Mouse (Mus musculus): ENCODE results near the gene Tex28. TPM values are rescaled to one million over a fixed set of nuclear protein-coding genes. Genes with fewer than 3 reads are reported as not detected.

The Tex28 gene
- polyA plus RNA-seq, 1 experiment from 2014 or later = not detected

- Histone ChIP-seq H3K9me3 (ENCODE audit: control insufficient read depth, low read length) (no peaks in the 10 kb centered on the region), H3K4me3 (ENCODE audit: low read depth, low read length) (peak overlapping the region; percentile 18; the same call in 1 of the 2 replicates), H3K27ac (replicated peaks) (no peak overlapping the region), H3K27me3 (ENCODE audit: control insufficient read depth, insufficient read depth, low read length) (no peaks in the 10 kb centered on the region), H3K9ac (ENCODE audit: low read length) (peak overlapping the region; percentile 31; the same call in 1 of the 2 replicates), H3K4me2 (replicated peaks; ENCODE audit: low read depth) (peak overlapping the region; percentile 25; the same call in 1 of the 2 replicates), H3K36me3 (ENCODE audit: control insufficient read depth, insufficient read depth, low read length) (no peaks in the 10 kb centered on the region), H3K4me1 (replicated peaks; ENCODE audit: control insufficient read depth, insufficient read depth) (no peaks in the 10 kb centered on the region)
- ATAC-seq (ENCODE audit: low FRiP score, low TSS enrichment) (peak; percentile 84), DNase-seq (ENCODE audit: low spot score) (peak; percentile 64)
- WGBS = 15% methylated on average over 10 of the region's 10 CpGs
- TF ChIP-seq EP300 (optimal IDR thresholded peaks at IDR 0.05) = no peak
- TF ChIP-seq CTCF (IDR thresholded peaks at IDR 0.05; ENCODE audit: low read depth) = peak; percentile 76
Measured at GRCm38 (mm10) chrX:74115511-74115910, 52.1 kb downstream of the Tex28 start.

- H3K27me3 ChIP-seq (ENCODE audit: control insufficient read depth, insufficient read depth, low read length) = no peaks in the 10 kb centered on the region
- no peak for DNase-seq (ENCODE audit: low spot score)
- no peaks in the 10 kb centered on the region for H3K4me1 ChIP-seq (replicated peaks; ENCODE audit: control insufficient read depth, insufficient read depth)
- TF ChIP-seq EP300 (optimal IDR thresholded peaks at IDR 0.05) (no peak), CTCF (IDR thresholded peaks at IDR 0.05; ENCODE audit: low read depth) (no peak)
- H3K36me3 ChIP-seq (ENCODE audit: control insufficient read depth, insufficient read depth, low read length) = no peaks in the 10 kb centered on the region
- no peak overlapping the region for H3K4me2 ChIP-seq (replicated peaks; ENCODE audit: low read depth)
- H3K27ac ChIP-seq (replicated peaks) = no peak overlapping the region
- H3K4me3 ChIP-seq (ENCODE audit: low read depth, low read length) = no peak overlapping the region
- ATAC-seq (ENCODE audit: low FRiP score, low TSS enrichment) = no peak
- H3K9me3 ChIP-seq (ENCODE audit: control insufficient read depth, low read length) = no peaks in the 10 kb centered on the region
- no peak overlapping the region for H3K9ac ChIP-seq (ENCODE audit: low read length)
Measured at GRCm38 (mm10) chrX:74114036-74114435, 53.6 kb downstream of the Tex28 start.

- no peaks in the 10 kb centered on the region for H3K27me3 ChIP-seq (ENCODE audit: control insufficient read depth, insufficient read depth, low read length)
- no peak for DNase-seq (ENCODE audit: low spot score)
Measured at GRCm38 (mm10) chrX:74108747-74109146, 58.9 kb downstream of the Tex28 start.

GRCm38 (mm10) chrX:74105916-74106315 lies 61.7 kb downstream of the Tex28 start:
- Histone ChIP-seq H3K4me1 (replicated peaks; ENCODE audit: control insufficient read depth, insufficient read depth) (no peaks in the 10 kb centered on the region), H3K9me3 (ENCODE audit: control insufficient read depth, low read length) (no peaks in the 10 kb centered on the region), H3K4me2 (replicated peaks; ENCODE audit: low read depth) (no peak overlapping the region), H3K4me3 (ENCODE audit: low read depth, low read length) (no peak overlapping the region), H3K27me3 (ENCODE audit: control insufficient read depth, insufficient read depth, low read length) (no peaks in the 10 kb centered on the region), H3K36me3 (ENCODE audit: control insufficient read depth, insufficient read depth, low read length) (no peaks in the 10 kb centered on the region), H3K27ac (replicated peaks) (no peak overlapping the region), H3K9ac (ENCODE audit: low read length) (no peak overlapping the region)
- WGBS = 47% methylated on average over 2 of the region's 2 CpGs
- ATAC-seq (ENCODE audit: low FRiP score, low TSS enrichment) (no peak), DNase-seq (ENCODE audit: low spot score) (no peak)
- TF ChIP-seq EP300 (optimal IDR thresholded peaks at IDR 0.05) (no peak), CTCF (IDR thresholded peaks at IDR 0.05; ENCODE audit: low read depth) (no peak)

More at GRCm38 (mm10) chrX:74108747-74109146, 58.9 kb downstream of the Tex28 start:
- no peak overlapping the region for H3K9ac ChIP-seq (ENCODE audit: low read length)
- ATAC-seq (ENCODE audit: low FRiP score, low TSS enrichment) = no peak
- H3K4me2 ChIP-seq (replicated peaks; ENCODE audit: low read depth) = no peak overlapping the region
- TF ChIP-seq EP300 (optimal IDR thresholded peaks at IDR 0.05) = no peak
- TF ChIP-seq CTCF (IDR thresholded peaks at IDR 0.05; ENCODE audit: low read depth) = no peak
- H3K27ac ChIP-seq (replicated peaks) = no peak overlapping the region
- 41% methylated on average over 3 of the region's 3 CpGs for WGBS
- no peaks in the 10 kb centered on the region for H3K36me3 ChIP-seq (ENCODE audit: control insufficient read depth, insufficient read depth, low read length)
- H3K9me3 ChIP-seq (ENCODE audit: control insufficient read depth, low read length) = no peaks in the 10 kb centered on the region
- no peak overlapping the region for H3K4me3 ChIP-seq (ENCODE audit: low read depth, low read length)
- H3K4me1 ChIP-seq (replicated peaks; ENCODE audit: control insufficient read depth, insufficient read depth) = no peaks in the 10 kb centered on the region

GRCm38 (mm10) chrX:74103457-74104188 lies 64.0 kb downstream of the Tex28 start:
- H3K4me3 ChIP-seq (ENCODE audit: low read depth, low read length) = no peak overlapping the region
- DNase-seq (ENCODE audit: low spot score) (no peak), ATAC-seq (ENCODE audit: low FRiP score, low TSS enrichment) (no peak)
- TF ChIP-seq EP300 (optimal IDR thresholded peaks at IDR 0.05) = no peak
- TF ChIP-seq CTCF (IDR thresholded peaks at IDR 0.05; ENCODE audit: low read depth) = peak; percentile 30
- H3K9ac ChIP-seq (ENCODE audit: low read length) = no peak overlapping the region
- 36% methylated on average over 4 of the region's 4 CpGs for WGBS
- H3K9me3 ChIP-seq (ENCODE audit: control insufficient read depth, low read length) = no peaks in the 10 kb centered on the region
- H3K27me3 ChIP-seq (ENCODE audit: control insufficient read depth, insufficient read depth, low read length) = no peaks in the 10 kb centered on the region
- no peaks in the 10 kb centered on the region for H3K4me1 ChIP-seq (replicated peaks; ENCODE audit: control insufficient read depth, insufficient read depth)
- H3K36me3 ChIP-seq (ENCODE audit: control insufficient read depth, insufficient read depth, low read length) = no peaks in the 10 kb centered on the region
- no peak overlapping the region for H3K4me2 ChIP-seq (replicated peaks; ENCODE audit: low read depth)
- H3K27ac ChIP-seq (replicated peaks) = no peak overlapping the region

Other genes starting within 250 kb of the Tex28 start
- gene Arhgap4, start 246.0 kb downstream of the Tex28 start, polyA plus RNA-seq (2015; fragmentation: Nextera tagmentation; extraction: Ambion mirVana) = 1.2 TPM in 2 replicates
- 82.6 and 88.2 TPM in 2 replicates for gene Naa10, start 245.9 kb downstream of the Tex28 start, polyA plus RNA-seq (2015; fragmentation: Nextera tagmentation; extraction: Ambion mirVana)
- gene Renbp, start 237.0 kb downstream of the Tex28 start, polyA plus RNA-seq (2015; fragmentation: Nextera tagmentation; extraction: Ambion mirVana) = 19.2 and 19.7 TPM in 2 replicates
- gene Hcfc1, start 201.5 kb downstream of the Tex28 start, polyA plus RNA-seq (2015; fragmentation: Nextera tagmentation; extraction: Ambion mirVana) = 16.1 and 16.5 TPM in 2 replicates
- gene Irak1, start 143.9 kb downstream of the Tex28 start, polyA plus RNA-seq (2015; fragmentation: Nextera tagmentation; extraction: Ambion mirVana) = 37.6 and 39.5 TPM in 2 replicates
- gene Opn1mw, start 40.4 kb downstream of the Tex28 start, polyA plus RNA-seq (2015; fragmentation: Nextera tagmentation; extraction: Ambion mirVana) = not detected in 2 replicates
- 6.8 and 6.9 TPM in 2 replicates for gene Mecp2, start 32.5 kb downstream of the Tex28 start, polyA plus RNA-seq (2015; fragmentation: Nextera tagmentation; extraction: Ambion mirVana)
- 0.08 and 0.13 TPM in 2 replicates for gene Tktl1, start 9.4 kb upstream of the Tex28 start, polyA plus RNA-seq (2015; fragmentation: Nextera tagmentation; extraction: Ambion mirVana)
- 256 and 289 TPM in 2 replicates for gene Flna, start 82.0 kb upstream of the Tex28 start, polyA plus RNA-seq (2015; fragmentation: Nextera tagmentation; extraction: Ambion mirVana)
- 20.9 TPM in 2 replicates for gene Emd, start 86.8 kb upstream of the Tex28 start, polyA plus RNA-seq (2015; fragmentation: Nextera tagmentation; extraction: Ambion mirVana)
- gene Rpl10, start 103.0 kb upstream of the Tex28 start, polyA plus RNA-seq (2015; fragmentation: Nextera tagmentation; extraction: Ambion mirVana) = 762 and 787 TPM in 2 replicates
- gene Taz, start 114.1 kb upstream of the Tex28 start, polyA plus RNA-seq (2015; fragmentation: Nextera tagmentation; extraction: Ambion mirVana) = 59.5 and 71.1 TPM in 2 replicates
- gene Dnase1l1, start 114.5 kb upstream of the Tex28 start, polyA plus RNA-seq (2015; fragmentation: Nextera tagmentation; extraction: Ambion mirVana) = 15.6 and 15.8 TPM in 2 replicates
- gene Atp6ap1, start 129.3 kb upstream of the Tex28 start, polyA plus RNA-seq (2015; fragmentation: Nextera tagmentation; extraction: Ambion mirVana) = 106 and 107 TPM in 2 replicates
- gene Gdi1, start 137.2 kb upstream of the Tex28 start, polyA plus RNA-seq (2015; fragmentation: Nextera tagmentation; extraction: Ambion mirVana) = 75.8 and 79.3 TPM in 2 replicates
- gene Fam50a, start 145.2 kb upstream of the Tex28 start, polyA plus RNA-seq (2015; fragmentation: Nextera tagmentation; extraction: Ambion mirVana) = 37.6 and 37.8 TPM in 2 replicates
- gene Plxna3, start 161.2 kb upstream of the Tex28 start, polyA plus RNA-seq (2015; fragmentation: Nextera tagmentation; extraction: Ambion mirVana) = 2.9 and 3.2 TPM in 2 replicates
- gene Lage3, start 185.8 kb upstream of the Tex28 start, polyA plus RNA-seq (2015; fragmentation: Nextera tagmentation; extraction: Ambion mirVana) = 88.1 and 90.9 TPM in 2 replicates
- gene Ubl4a, start 205.4 kb upstream of the Tex28 start, polyA plus RNA-seq (2015; fragmentation: Nextera tagmentation; extraction: Ambion mirVana) = 55.6 and 63.5 TPM in 2 replicates
- 20.0 and 20.6 TPM in 2 replicates for gene Slc10a3, start 205.5 kb upstream of the Tex28 start, polyA plus RNA-seq (2015; fragmentation: Nextera tagmentation; extraction: Ambion mirVana)
- 25.0 and 26.0 TPM in 2 replicates for gene Fam3a, start 225.4 kb upstream of the Tex28 start, polyA plus RNA-seq (2015; fragmentation: Nextera tagmentation; extraction: Ambion mirVana)
- gene Ikbkg, start 225.5 kb upstream of the Tex28 start, polyA plus RNA-seq (2015; fragmentation: Nextera tagmentation; extraction: Ambion mirVana) = 15.8 and 16.7 TPM in 2 replicates

Measured in stomach, postnatal 0 days (tissue).